Mouse (Mus musculus) erythroblast, embryonic 14.5 days (primary cell): ENCODE results near the gene Bend4.

ENCODE experiments used
- GATA1 ChIP-seq: IDR thresholded peaks from 2 replicates; pipeline ENCODE4 v1.6.1; 2012; ENCODE audit warnings: low read length, inconsistent platforms, mixed read lengths
- TAL1 ChIP-seq: IDR thresholded peaks from 3 replicates; pipeline ENCODE4 v1.6.1; 2012; ENCODE audit warnings: low read length, inconsistent platforms, mixed read lengths

GRCm38 (mm10) chr5:67456841-67457240 lies 28.7 kb upstream of the Bend4 start:
- TF ChIP-seq GATA1 (no peak), TAL1 (no peak)
